Mouse (Mus musculus) left cerebral cortex, postnatal 25 days (tissue): ENCODE results near the gene Tm2d1. TPM values are rescaled to one million over a fixed set of nuclear protein-coding genes. Genes with fewer than 3 reads are reported as not detected.
"Not testable (repeated sequence)": the region's sequence is repeated elsewhere in the genome, so short reads cannot be mapped to it uniquely, and the experiment has no call there.

Source experiments
- DNase-seq, 2 experiments: peaks; one replicate each; pipeline ENCODE4 v3.0.0; 2022; ENCODE audit warnings: low spot score in 2 of 2, mixed read lengths in 1 of 2
- intact Hi-C: fragments of 180-260 bp; cut with DNase I; formaldehyde crosslinking; loops from one replicate; pipeline ENCODE4 v1.15.1; 2025
- total RNA-seq, 2 experiments: library from RNA; stranded (reverse); gene quantifications; 2 replicates each; pipeline ENCODE4 v1.2.3; 2021

The Tm2d1 gene
- 10 to 100 TPM; 44.7 to 45.1 TPM for total RNA-seq

GRCm38 (mm10) chr4:98382716-98383424 lies at the start of gene Tm2d1:
Gene Tm2d1, minus strand, starts transcription at chr4:98383306.
- intact Hi-C loops = loop anchor here (5.0 kb wide), 1 partner anchor 626 kb away; no protein-coding TSS in a partner anchor
- peak; percentile 84 for DNase-seq

- intact Hi-C loops = no loop called here
- no peak for DNase-seq
Observed at GRCm38 (mm10) chr4:98428371-98428770, 45.3 kb upstream of the Tm2d1 start.

- DNase-seq, intact Hi-C loops: not testable (repeated sequence)
Observed at GRCm38 (mm10) chr4:98415150-98415549, 32.0 kb upstream of the Tm2d1 start.

- no peak for DNase-seq
- intact Hi-C loops = no loop called here
Observed at GRCm38 (mm10) chr4:98408455-98408854, 25.3 kb upstream of the Tm2d1 start.

GRCm38 (mm10) chr4:98404412-98404811 lies 21.3 kb upstream of the Tm2d1 start:
- no peak for DNase-seq
- intact Hi-C loops = no loop called here

GRCm38 (mm10) chr4:98403492-98403891 lies 20.4 kb upstream of the Tm2d1 start:
- peak in 1 of 2 experiments; percentile 12 for DNase-seq
- intact Hi-C loops = no loop called here

GRCm38 (mm10) chr4:98401584-98401962 lies 18.5 kb upstream of the Tm2d1 start:
- DNase-seq = no peak
- intact Hi-C loops = no loop called here

- DNase-seq = no peak
- intact Hi-C loops = no loop called here
Observed at GRCm38 (mm10) chr4:98400926-98401583, 17.9 kb upstream of the Tm2d1 start.

- DNase-seq = peak; percentile 65 to 75
- intact Hi-C loops = no loop called here
Observed at GRCm38 (mm10) chr4:98395690-98396437, 12.8 kb upstream of the Tm2d1 start, which contains the start of gene Patj. Gene Patj, plus strand, starts transcription at chr4:98395785.

GRCm38 (mm10) chr4:98395346-98395689 lies 12.2 kb upstream of the Tm2d1 start:
- intact Hi-C loops = no loop called here
- DNase-seq = no peak

GRCm38 (mm10) chr4:98385036-98385435 lies 1.9 kb upstream of the Tm2d1 start:
- intact Hi-C loops = no loop called here
- no peak for DNase-seq

- intact Hi-C loops = no loop called here
- DNase-seq = no peak
Observed at GRCm38 (mm10) chr4:98376943-98377342, 6.2 kb downstream of the Tm2d1 start.

- no peak for DNase-seq
- intact Hi-C loops = no loop called here
Observed at GRCm38 (mm10) chr4:98375401-98375800, 7.7 kb downstream of the Tm2d1 start.

GRCm38 (mm10) chr4:98358034-98358809 lies 24.9 kb downstream of the Tm2d1 start:
- intact Hi-C loops = no loop called here
- no peak for DNase-seq

- no peak for DNase-seq
- intact Hi-C loops = no loop called here
Observed at GRCm38 (mm10) chr4:98348580-98348979, 34.5 kb downstream of the Tm2d1 start.

- peak; percentile 34 to 71 for DNase-seq
- intact Hi-C loops = no loop called here
Observed at GRCm38 (mm10) chr4:98345783-98346182, 37.3 kb downstream of the Tm2d1 start.

GRCm38 (mm10) chr4:98339992-98340564 lies 43.0 kb downstream of the Tm2d1 start:
- intact Hi-C loops = no loop called here
- no peak for DNase-seq

GRCm38 (mm10) chr4:98338636-98339630 lies 44.2 kb downstream of the Tm2d1 start:
- intact Hi-C loops = no loop called here
- DNase-seq = no peak
